Mouse (Mus musculus) lung, postnatal 0 days (tissue): ENCODE results near the gene Yif1b.

Experiments used
- CTCF ChIP-seq: IDR thresholded peaks from 2 replicates; pipeline ENCODE4 v1.5.1; 2016; ENCODE audit warnings: antibody characterized with exemption, mild to moderate bottlenecking
- EP300 ChIP-seq: IDR thresholded peaks from 2 replicates; pipeline ENCODE4 v1.6.1; 2016; ENCODE audit warnings: antibody characterized with exemption, mild to moderate bottlenecking, control low read depth

DNA sequence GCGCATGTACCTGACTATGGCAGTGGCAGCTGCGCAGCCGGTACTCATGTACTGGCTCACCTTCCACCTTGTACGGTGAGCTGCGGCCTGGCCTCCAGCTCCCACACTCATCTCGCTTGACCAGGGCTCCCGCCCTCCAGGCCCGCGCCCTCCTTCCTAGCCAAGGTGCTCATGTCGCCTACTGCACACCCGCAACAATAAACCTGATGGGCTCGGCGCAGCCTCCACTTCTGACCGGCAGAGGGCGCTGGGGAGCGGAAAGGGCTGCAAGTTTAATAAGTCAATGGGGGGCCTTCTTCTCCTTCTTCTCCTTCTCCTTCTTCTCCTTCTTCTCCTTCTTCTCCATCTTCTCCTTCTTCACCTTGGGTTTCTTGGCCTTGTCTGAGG is 9.2 kb downstream of the Yif1b start:
- TF ChIP-seq CTCF, result peak; percentile 96
- TF ChIP-seq EP300, result no peak
